Mouse (Mus musculus): ENCODE results near the gene Scarb1. TPM values are rescaled to one million over a fixed set of nuclear protein-coding genes. Genes with fewer than 3 reads are reported as not detected.

Scarb1 gene
- polyA plus RNA-seq (2017; shearing (Covaris generic)), result 15.1 TPM

DNA sequence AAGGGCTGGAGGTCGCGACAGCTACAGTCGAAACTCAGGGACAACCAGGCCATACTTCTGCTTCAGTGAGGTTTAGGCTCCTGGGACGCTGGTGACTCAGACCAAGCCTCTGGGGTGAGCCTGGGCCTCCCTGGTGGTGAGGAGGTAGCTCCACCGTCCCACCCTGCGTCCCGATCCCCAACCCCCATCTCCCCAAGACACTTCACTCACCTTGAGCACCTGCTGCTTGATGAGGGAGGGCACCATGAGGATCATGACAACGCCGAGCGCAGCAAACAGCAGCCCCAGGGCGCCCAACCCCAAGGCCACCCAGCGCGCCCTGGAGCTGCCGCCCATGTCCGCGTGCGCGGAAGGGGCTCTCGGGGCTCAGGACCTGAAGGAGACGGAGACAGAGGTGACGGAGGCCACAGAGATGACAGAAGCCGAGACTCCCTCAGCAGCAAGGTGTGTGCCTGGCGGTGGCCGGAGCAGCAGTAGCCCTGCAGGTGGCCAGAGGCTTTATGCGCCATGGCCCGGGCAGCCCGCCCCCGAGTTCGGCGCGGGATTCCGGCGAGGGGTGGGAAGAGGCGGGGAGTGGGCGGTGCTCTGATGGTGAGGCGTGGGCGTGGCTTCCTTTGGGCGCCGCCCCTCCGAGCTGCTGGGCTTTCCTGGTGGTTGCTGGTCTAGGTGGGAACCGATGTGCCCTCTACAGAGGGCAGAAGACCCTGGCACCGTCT lies at the start of gene Scarb1:
Scarb1 (minus strand) TSS at position 548 of the 716 bp plus-strand sequence.

DNA sequence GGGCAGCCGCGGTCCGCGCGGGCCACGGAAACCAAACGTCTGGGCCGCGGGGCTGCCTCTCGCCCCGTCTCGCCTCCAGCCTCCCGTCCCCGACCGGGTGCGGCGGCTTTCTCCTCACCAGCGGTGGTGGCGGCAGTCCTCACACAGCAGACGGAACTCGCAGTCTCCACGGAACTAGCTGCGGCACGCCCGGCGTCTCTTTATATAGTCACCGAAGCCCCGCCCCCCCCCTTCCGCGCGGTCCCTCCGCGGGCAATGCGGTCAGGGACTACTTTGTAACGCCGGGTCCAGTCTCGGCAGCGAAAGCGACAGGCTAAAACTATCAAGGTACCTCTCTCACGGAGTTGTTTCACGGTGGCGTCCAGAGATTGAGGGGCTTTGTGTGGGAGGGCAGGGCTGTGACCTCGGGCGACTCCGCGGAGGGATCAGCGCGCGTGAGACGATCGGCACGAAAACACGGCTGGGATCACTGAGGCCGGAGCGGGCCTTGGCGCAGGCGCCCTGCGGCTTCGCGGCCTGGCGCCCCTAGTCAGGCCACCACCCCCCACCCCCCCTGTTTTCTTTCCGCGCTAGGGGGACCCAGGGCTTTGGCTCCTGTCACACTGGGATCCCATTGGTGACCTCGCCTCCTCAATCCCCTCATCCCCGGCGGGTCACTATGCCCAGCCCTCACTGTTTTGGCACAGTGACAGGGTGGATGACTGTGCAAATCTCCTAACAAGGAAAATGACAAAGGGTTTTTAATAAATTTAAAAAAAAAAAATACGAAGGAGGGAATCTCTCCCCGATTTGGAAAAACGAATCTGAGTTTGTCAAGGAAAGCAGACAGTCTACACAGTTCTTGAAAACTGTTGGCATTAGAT lies 48.9 kb upstream of the Scarb1 start, which contains the start of gene Ubc:
Ubc (minus strand) TSS at position 624 of the 863 bp plus-strand sequence.

DNA sequence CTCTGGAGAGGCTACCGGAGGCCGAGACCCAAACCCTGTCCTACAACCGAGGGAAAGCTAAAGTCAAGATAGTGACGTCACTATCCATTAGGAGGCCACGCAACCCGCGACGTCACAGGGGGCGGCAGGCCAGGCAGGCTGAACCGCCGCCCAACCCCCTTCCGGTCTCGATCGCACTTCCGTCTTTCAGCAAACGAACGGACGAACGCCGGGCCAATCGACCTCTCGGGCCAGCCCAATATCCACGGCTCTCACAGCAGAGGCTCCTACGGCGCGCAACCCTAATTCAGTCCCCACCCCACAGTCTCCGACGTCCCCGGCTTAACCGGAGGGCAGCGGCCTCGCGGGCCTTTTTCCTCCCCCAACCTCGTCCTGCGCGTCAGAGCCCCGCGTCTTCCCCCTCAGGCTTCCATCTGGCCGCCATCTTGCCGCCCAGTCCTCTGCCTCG lies 48.3 kb upstream of the Scarb1 start, which contains the start of gene Gm10382:
Gm10382 (plus strand) TSS at position 192 of the 448 bp plus-strand sequence.

Other genes with a start within 250 kb of the Scarb1 start
- 20.5 TPM for gene Ncor2, start 161.9 kb downstream of the Scarb1 start, polyA plus RNA-seq (2017; shearing (Covaris generic))
- 12.5 TPM for gene Gm10382, start 48.2 kb upstream of the Scarb1 start, polyA plus RNA-seq (2017; shearing (Covaris generic))
- gene Ubc, start 49.1 kb upstream of the Scarb1 start, polyA plus RNA-seq (2017; shearing (Covaris generic)), result 1,957 TPM
- 18.0 TPM for gene Dhx37, start 93.0 kb upstream of the Scarb1 start, polyA plus RNA-seq (2017; shearing (Covaris generic))
- gene Bri3bp, start 100.5 kb upstream of the Scarb1 start, polyA plus RNA-seq (2017; shearing (Covaris generic)), result 26.2 TPM
- gene Aacs, start 134.7 kb upstream of the Scarb1 start, polyA plus RNA-seq (2017; shearing (Covaris generic)), result 46.7 TPM
- 0.35 TPM for gene Tmem132b, start 190.7 kb upstream of the Scarb1 start, polyA plus RNA-seq (2017; shearing (Covaris generic))

All from naive thymus-derived CD4-positive, alpha-beta T cell, adult 5 months (primary cell).